9 mouse cellular contexts compared by ENCODE assay signal in genomic region chr1:184825093-184825492, GRCm38 (mm10). TPM values are rescaled to one million over a fixed set of nuclear protein-coding genes. Genes with fewer than 3 reads are reported as not detected.
DNase-seq lines count a peak whose midpoint lies in the region; ATAC-seq and TF ChIP-seq lines count a peak whose summit lies in the region.
"Had no signal": no experiment of that assay in that cellular context is flagged by ENCODE, and none has a peak within 500 bp of the region (broad histone marks: within the 10 kb centered on the region; RNA-seq: fewer than 3 reads in every experiment).

No protein-coding gene starts in this region.

- H3K36me3 ChIP-seq in kidney, adult 2 months (ENCODE audit: control insufficient read depth, insufficient read depth, low read length): peaks cover 1% of the 10 kb centered on the region; the same call in 1 of the 2 replicates
- H3K36me3 ChIP-seq in CH12.LX (replicated peaks in 1 of 2; ENCODE audit: control insufficient read depth in 1 of 2, insufficient read depth in 1 of 2, low read length in 1 of 2): peaks cover 12 to 55% of the 10 kb centered on the region in 2 experiments
- peaks cover under 1% of the 10 kb centered on the region; the same call in 1 of the 2 replicates for H3K36me3 ChIP-seq in heart, embryonic 11.5 days (ENCODE audit: control insufficient read depth, insufficient read depth, low read length)
- peaks cover 2% of the 10 kb centered on the region; the same call in 1 of the 2 replicates for H3K36me3 ChIP-seq in limb, embryonic 11.5 days (ENCODE audit: control insufficient read depth, insufficient read depth, low read length)
- no peaks in the 10 kb centered on the region for H3K36me3 ChIP-seq in midbrain, embryonic 14.5 days (ENCODE audit: control insufficient read depth, insufficient read depth, low read length)

- no peaks in the 10 kb centered on the region for H3K9me3 ChIP-seq in CH12.LX (replicated peaks; ENCODE audit: low read length)
- H3K9me3 ChIP-seq in heart, embryonic 11.5 days (replicated peaks; ENCODE audit: control insufficient read depth, low read length): no peaks in the 10 kb centered on the region
- H3K9me3 ChIP-seq in limb, embryonic 11.5 days (ENCODE audit: control insufficient read depth, low read length): no peaks in the 10 kb centered on the region
- no peaks in the 10 kb centered on the region for H3K9me3 ChIP-seq in midbrain, embryonic 14.5 days (ENCODE audit: control insufficient read depth, low read length)

- TF ChIP-seq RAD21 in CH12.LX (IDR thresholded peaks at IDR 0.05; ENCODE audit: low read depth, low read length): no peak

- peaks cover 16% of the 10 kb centered on the region; the same call in 1 of the 2 replicates for H3K4me1 ChIP-seq in kidney, adult 2 months (ENCODE audit: control insufficient read depth, insufficient read depth, low read length)
- peaks cover 6 to 15% of the 10 kb centered on the region in 2 experiments for H3K4me1 ChIP-seq in CH12.LX (ENCODE audit: control insufficient read depth in 1 of 2, insufficient read depth in 2 of 2)
- peaks cover 3% of the 10 kb centered on the region; the same call in 1 of the 2 replicates for H3K4me1 ChIP-seq in heart, embryonic 11.5 days (ENCODE audit: control insufficient read depth, insufficient read depth, low read length)
- H3K4me1 ChIP-seq in limb, embryonic 11.5 days (ENCODE audit: control insufficient read depth, insufficient read depth, low read length): no peaks in the 10 kb centered on the region; the same call in 1 of the 2 replicates
- peaks cover 10% of the 10 kb centered on the region; the same call in 1 of the 2 replicates for H3K4me1 ChIP-seq in midbrain, embryonic 14.5 days (ENCODE audit: control insufficient read depth, insufficient read depth, low read length)

- ATAC-seq in heart, embryonic 11.5 days (replicated peaks; ENCODE audit: insufficient number of reproducible peaks, low FRiP score, low TSS enrichment): no peak
- ATAC-seq in limb, embryonic 11.5 days (ENCODE audit: insufficient number of reproducible peaks, low FRiP score, low TSS enrichment, low read depth): no peak
- ATAC-seq in midbrain, embryonic 14.5 days (ENCODE audit: low FRiP score, low TSS enrichment): no peak

- 16% methylated on average over 11 of the region's 11 CpGs for WGBS in kidney, adult 2 months
- 23% methylated on average over 11 of the region's 11 CpGs for WGBS in heart, embryonic 11.5 days (ENCODE audit: insufficient replicate concordance)
- 26% methylated on average over 11 of the region's 11 CpGs for WGBS in limb, embryonic 11.5 days
- WGBS in midbrain, embryonic 14.5 days: 26% methylated on average over 11 of the region's 11 CpGs

- H3K4me3 ChIP-seq in kidney, adult 2 months (ENCODE audit: insufficient read depth, low read depth, low read length): no peak overlapping the region
- no peak overlapping the region for H3K4me3 ChIP-seq in CH12.LX (replicated peaks in 1 of 3; ENCODE audit: low read depth in 2 of 3, low read length in 2 of 3, poor library complexity in 1 of 3)
- H3K4me3 ChIP-seq in heart, embryonic 11.5 days (ENCODE audit: low read depth, low read length): no peak overlapping the region
- H3K4me3 ChIP-seq in limb, embryonic 11.5 days (ENCODE audit: low read depth, low read length): no peak overlapping the region
- no peak overlapping the region for H3K4me3 ChIP-seq in midbrain, embryonic 14.5 days (replicated peaks; ENCODE audit: low read depth, low read length)

- peak overlapping the region; percentile 97 for H3K4me2 ChIP-seq in CH12.LX (ENCODE audit: insufficient read depth, low read depth, poor library complexity, severe bottlenecking)
- H3K4me2 ChIP-seq in heart, embryonic 11.5 days: peak overlapping the region; percentile 42
- no peak overlapping the region for H3K4me2 ChIP-seq in limb, embryonic 11.5 days (ENCODE audit: low read depth, severe bottlenecking)
- H3K4me2 ChIP-seq in midbrain, embryonic 14.5 days (ENCODE audit: low read length): peak overlapping the region; percentile 40

- peak overlapping the region; percentile 69 for H3K27ac ChIP-seq in kidney, adult 2 months (ENCODE audit: insufficient read depth, low read depth, low read length)
- H3K27ac ChIP-seq in CH12.LX (ENCODE audit: insufficient read depth, low read depth): no peak overlapping the region
- no peak overlapping the region for H3K27ac ChIP-seq in heart, embryonic 11.5 days (ENCODE audit: low read depth, low read length)
- no peak overlapping the region for H3K27ac ChIP-seq in limb, embryonic 11.5 days (replicated peaks; ENCODE audit: low read depth, low read length)
- no peak overlapping the region for H3K27ac ChIP-seq in midbrain, embryonic 14.5 days (replicated peaks; ENCODE audit: low read depth, low read length)

- no peak for TF ChIP-seq EP300 in CH12.LX (IDR thresholded peaks at IDR 0.05; ENCODE audit: low read length)

- DNase-seq in kidney, adult 2 months: peak; percentile 46
- no peak for DNase-seq in kidney, adult 18-20 months
- peak; percentile 51 for DNase-seq in CH12.LX (ENCODE audit: extremely low read depth)
- peak; percentile 40 for DNase-seq in c-Kit-positive CD71-positive TER-119-positive erythroid progenitor cells, embryonic 14.5 days (ENCODE audit: low spot score)
- DNase-seq in limb, embryonic 11.5 days (ENCODE audit: low spot score): peak; percentile 72
- peak; percentile 86 for DNase-seq in midbrain, embryonic 14.5 days
- no peak for DNase-seq in thymus, adult 18-20 months

- no peaks in the 10 kb centered on the region for H3K27me3 ChIP-seq in kidney, adult 2 months (replicated peaks; ENCODE audit: control insufficient read depth, insufficient read depth, low read length)
- no peaks in the 10 kb centered on the region for H3K27me3 ChIP-seq in CH12.LX (replicated peaks)
- no peaks in the 10 kb centered on the region for H3K27me3 ChIP-seq in heart, embryonic 11.5 days (ENCODE audit: control insufficient read depth, insufficient read depth, low read length)
- no peaks in the 10 kb centered on the region for H3K27me3 ChIP-seq in limb, embryonic 11.5 days (ENCODE audit: control insufficient read depth, insufficient read depth, low read length)
- no peaks in the 10 kb centered on the region for H3K27me3 ChIP-seq in midbrain, embryonic 14.5 days (ENCODE audit: control insufficient read depth, insufficient read depth, low read length)

- dilution Hi-C loops in CH12.LX (cut with MboI; ENCODE audit: extremely low pct_ligation_motif_present, extremely low pct_unique_long_range_greater_than_20kb, low sequenced_read_pairs): no loop called here

- H3K9ac ChIP-seq in CH12.LX (ENCODE audit: insufficient read depth, low read depth): no peak overlapping the region
- H3K9ac ChIP-seq in heart, embryonic 11.5 days (ENCODE audit: low read depth, low read length): no peak overlapping the region
- no peak overlapping the region for H3K9ac ChIP-seq in limb, embryonic 11.5 days (ENCODE audit: low read length)
- H3K9ac ChIP-seq in midbrain, embryonic 14.5 days (replicated peaks; ENCODE audit: low read length): no peak overlapping the region

- TF ChIP-seq CTCF in kidney, adult 2 months (conservative IDR thresholded peaks at IDR 0.05; ENCODE audit: insufficient read depth, insufficient read length, low read depth, low read length): peak; percentile 44
- TF ChIP-seq CTCF in CH12.LX (conservative IDR thresholded peaks at IDR 0.05 in 1 of 2, IDR thresholded peaks at IDR 0.05 in 1 of 2; ENCODE audit: low read depth in 2 of 2, low read length in 2 of 2): peak; percentile 9 to 73; a peak in 3 of 4 replicates

- in situ Hi-C loops in CH12.LX (cut with MboI; ENCODE audit: low pct_ligation_motif_present, low pct_unique_long_range_greater_than_20kb, low sequenced_read_pairs): loop anchor here (25.0 kb wide), 1 partner anchor 362 kb away; no protein-coding TSS in a partner anchor

- TF ChIP-seq POLR2A in kidney, adult 2 months (IDR thresholded peaks at IDR 0.05; ENCODE audit: low read depth, low read length): no peak
- TF ChIP-seq POLR2A in CH12.LX (IDR thresholded peaks at IDR 0.05; ENCODE audit: low read depth, low read length): no peak

- H3K79me2 ChIP-seq in CH12.LX (replicated peaks; ENCODE audit: control insufficient read depth, extremely low read depth, insufficient read depth, poor library complexity, severe bottlenecking): no peaks in the 10 kb centered on the region

TF ChIP-seq in CH12.LX, 34 proteins besides CTCF, POLR2A, EP300 and RAD21 (continues in another document):
- TF ChIP-seq MAFK (IDR thresholded peaks at IDR 0.05; ENCODE audit: insufficient replicate concordance, low read length): no peak
- no peak for TF ChIP-seq GABPA (IDR thresholded peaks at IDR 0.05; ENCODE audit: insufficient replicate concordance, low read depth, low read length)
- TF ChIP-seq ELF1 (IDR thresholded peaks at IDR 0.05; ENCODE audit: low read depth, low read length): no peak
- TF ChIP-seq TCF12 (IDR thresholded peaks at IDR 0.05; ENCODE audit: low read depth, low read length): no peak
- TF ChIP-seq CHD1 (IDR thresholded peaks at IDR 0.05; ENCODE audit: low read depth, low read length): no peak
- no peak for TF ChIP-seq MAZ (IDR thresholded peaks at IDR 0.05; ENCODE audit: low read depth, low read length)
- no peak for TF ChIP-seq SMC3 (IDR thresholded peaks at IDR 0.05; ENCODE audit: low read depth, low read length)
- TF ChIP-seq KAT2A (IDR thresholded peaks at IDR 0.05; ENCODE audit: insufficient replicate concordance, low read length): no peak

RNA-seq across cellular contexts. Expression of gene Marc1, which starts 14.0 kb away (rescaled TPM):
- polyA plus RNA-seq in kidney, adult 2 months (2012; rRNA removed): 1.0 and 2.1 TPM in 2 replicates
- not detected in 2 replicates for total RNA-seq in CH12.LX (2012; rRNA removed)
- total RNA-seq in CH12.LX (2014; rRNA removed): not detected in 2 replicates
- polyA plus RNA-seq in CH12.LX (2012; ENCODE audit: insufficient read length, low read depth): not detected in 2 replicates
- polyA plus RNA-seq in heart, embryonic 11.5 days (2014; fragmentation: Nextera tagmentation; extraction: Ambion mirVana): 0.07 TPM in 1 of 2 replicates, not detected in the other
- not detected in 2 replicates for polyA plus RNA-seq in limb, embryonic 11.5 days (2014; fragmentation: Nextera tagmentation; extraction: Ambion mirVana)
- polyA plus RNA-seq in midbrain, embryonic 14.5 days (2014; fragmentation: Nextera tagmentation; extraction: Ambion mirVana): 0.13 and 0.28 TPM in 2 replicates
- total RNA-seq: left cerebral cortex, postnatal 25 days had no signal

RNA-seq across cellular contexts. Expression of gene Marc2, which starts 21.2 kb away (rescaled TPM):
- 257 and 403 TPM in 2 replicates for polyA plus RNA-seq in kidney, adult 2 months (2012; rRNA removed)
- total RNA-seq in CH12.LX (2012; rRNA removed): 49.7 and 55.0 TPM in 2 replicates
- 54.8 and 63.5 TPM in 2 replicates for total RNA-seq in CH12.LX (2014; rRNA removed)
- polyA plus RNA-seq in CH12.LX (2012; ENCODE audit: insufficient read length, low read depth): 129 and 155 TPM in 2 replicates
- 97.0 and 104 TPM in 2 replicates for polyA plus RNA-seq in heart, embryonic 11.5 days (2014; fragmentation: Nextera tagmentation; extraction: Ambion mirVana)
- polyA plus RNA-seq in limb, embryonic 11.5 days (2014; fragmentation: Nextera tagmentation; extraction: Ambion mirVana): 110 and 112 TPM in 2 replicates
- 111 and 112 TPM in 2 replicates for polyA plus RNA-seq in midbrain, embryonic 14.5 days (2014; fragmentation: Nextera tagmentation; extraction: Ambion mirVana)

RNA-seq across cellular contexts. Expression of gene C130074G19Rik, which starts 57.9 kb away (rescaled TPM):
- polyA plus RNA-seq in kidney, adult 2 months (2012; rRNA removed): 83.3 and 113 TPM in 2 replicates
- total RNA-seq in CH12.LX (2012; rRNA removed) (not detected in 2 replicates), CH12.LX (2014; rRNA removed) (not detected in 2 replicates)
- not detected in 2 replicates for polyA plus RNA-seq in CH12.LX (2012; ENCODE audit: insufficient read length, low read depth)
- polyA plus RNA-seq in heart, embryonic 11.5 days (2014; fragmentation: Nextera tagmentation; extraction: Ambion mirVana): 0.37 and 0.60 TPM in 2 replicates
- polyA plus RNA-seq in limb, embryonic 11.5 days (2014; fragmentation: Nextera tagmentation; extraction: Ambion mirVana): 0.62 and 0.99 TPM in 2 replicates
- 0.40 and 1.1 TPM in 2 replicates for polyA plus RNA-seq in midbrain, embryonic 14.5 days (2014; fragmentation: Nextera tagmentation; extraction: Ambion mirVana)

Comparison
In these comparisons a context has a peak if more than half of its experiments do, and no peak if none do; other contexts are left out.
1. DNase-seq: peak in kidney, adult 2 months (single experiment), CH12.LX (single experiment), c-Kit-positive CD71-positive TER-119-positive erythroid progenitor cells, embryonic 14.5 days (single experiment), limb, embryonic 11.5 days (single experiment) and midbrain, embryonic 14.5 days (single experiment); none in kidney, adult 18-20 months (single experiment) and thymus, adult 18-20 months (0 of 2).
2. RNA of gene C130074G19Rik, which starts 57.9 kb away (polyA plus RNA-seq): 83.3 to 113 TPM in kidney, adult 2 months; 0.40 to 1.1 TPM in midbrain, embryonic 14.5 days, 0.62 to 0.99 TPM in limb, embryonic 11.5 days, 0.37 to 0.60 TPM in heart, embryonic 11.5 days and not detected in CH12.LX; every median in the first group is over 10 times any median in the second.